ENCODE assay signal across 8 mouse cellular contexts in the genomic region with DNA sequence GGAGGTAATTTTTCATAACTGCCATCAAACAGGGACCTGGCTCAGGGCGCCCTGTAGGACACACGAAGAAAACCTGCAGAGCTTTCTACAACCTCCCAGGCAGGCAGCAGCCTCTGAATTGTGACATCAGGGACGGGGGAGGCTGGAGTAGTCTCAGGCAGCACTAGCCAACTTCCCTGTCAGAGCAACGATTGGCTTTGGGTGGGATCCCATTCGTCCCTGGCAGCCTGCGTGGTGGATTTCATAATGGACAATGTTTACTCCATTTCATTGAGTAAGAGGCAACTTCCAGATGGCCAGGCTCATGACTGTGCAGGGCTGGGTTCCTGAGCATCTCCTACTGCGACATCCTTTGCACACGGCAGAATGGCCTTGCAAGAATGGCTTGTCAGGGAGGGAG. TPM values are rescaled to one million over a fixed set of nuclear protein-coding genes. Genes with fewer than 3 reads are reported as not detected.
A peak's percentile ranks its signal among the peaks of the same experiment; 100 is the strongest.
DNase-seq lines count a peak whose midpoint lies in the region; ATAC-seq and TF ChIP-seq lines count a peak whose summit lies in the region.

No protein-coding gene starts in this region.

- H3K27me3 ChIP-seq in forebrain, postnatal 0 days (ENCODE audit: insufficient read depth, low read length) = no peaks in the 10 kb centered on the region
- H3K27me3 ChIP-seq in liver, embryonic 13.5 days = no peaks in the 10 kb centered on the region
- no peaks in the 10 kb centered on the region for H3K27me3 ChIP-seq in hindbrain, embryonic 12.5 days

- peaks cover 11% of the 10 kb centered on the region; the same call in 1 of the 2 replicates for H3K4me1 ChIP-seq in forebrain, postnatal 0 days (ENCODE audit: insufficient read depth)
- no peaks in the 10 kb centered on the region for H3K4me1 ChIP-seq in liver, embryonic 13.5 days (replicated peaks)
- H3K4me1 ChIP-seq in hindbrain, embryonic 12.5 days = no peaks in the 10 kb centered on the region

- no peak overlapping the region for H3K9ac ChIP-seq in forebrain, postnatal 0 days
- no peak overlapping the region for H3K9ac ChIP-seq in liver, embryonic 13.5 days
- H3K9ac ChIP-seq in hindbrain, embryonic 12.5 days = no peak overlapping the region

- no peaks in the 10 kb centered on the region for H3K9me3 ChIP-seq in forebrain, postnatal 0 days (ENCODE audit: low read length)
- H3K9me3 ChIP-seq in liver, embryonic 13.5 days (replicated peaks) = no peaks in the 10 kb centered on the region
- H3K9me3 ChIP-seq in hindbrain, embryonic 12.5 days (replicated peaks) = no peaks in the 10 kb centered on the region

- no peak for TF ChIP-seq CTCF in forebrain, postnatal 0 days (IDR thresholded peaks at IDR 0.05; ENCODE audit: low read depth)

- DNase-seq in 3134 (ENCODE audit: extremely low read depth, insufficient read length, low spot score) = peak; percentile 34
- DNase-seq in adipocyte (ENCODE audit: low spot score) = peak; percentile 97
- DNase-seq in forebrain, postnatal 0 days = peak; percentile 81
- peak; percentile 78 to 84 for DNase-seq in heart, postnatal 36 days
- DNase-seq in liver, embryonic 13.5 days = no peak
- peak; percentile 92 for DNase-seq in right cerebral cortex, adult 18-20 months
- DNase-seq in thymus, postnatal 14 days = no peak

- ATAC-seq in forebrain, postnatal 0 days = peak; percentile 78
- peak; percentile 62 for ATAC-seq in liver, embryonic 13.5 days (ENCODE audit: low read depth)
- ATAC-seq in hindbrain, embryonic 12.5 days (ENCODE audit: low FRiP score) = no peak

- H3K4me3 ChIP-seq in forebrain, postnatal 0 days (ENCODE audit: low read depth, low read length) = no peak overlapping the region
- H3K4me3 ChIP-seq in liver, embryonic 13.5 days (replicated peaks) = no peak overlapping the region
- H3K4me3 ChIP-seq in hindbrain, embryonic 12.5 days = no peak overlapping the region

- no peak overlapping the region for H3K27ac ChIP-seq in forebrain, postnatal 0 days (ENCODE audit: low read depth, low read length)
- H3K27ac ChIP-seq in liver, embryonic 13.5 days = no peak overlapping the region
- H3K27ac ChIP-seq in hindbrain, embryonic 12.5 days = no peak overlapping the region

- H3K36me3 ChIP-seq in forebrain, postnatal 0 days (ENCODE audit: insufficient read depth) = no peaks in the 10 kb centered on the region
- H3K36me3 ChIP-seq in liver, embryonic 13.5 days = no peaks in the 10 kb centered on the region
- no peaks in the 10 kb centered on the region for H3K36me3 ChIP-seq in hindbrain, embryonic 12.5 days

- 44% methylated on average over 8 of the region's 8 CpGs for WGBS in forebrain, postnatal 0 days
- 45% methylated on average over 8 of the region's 8 CpGs for WGBS in liver, embryonic 13.5 days (ENCODE audit: insufficient replicate concordance)
- 76% methylated on average over 8 of the region's 8 CpGs for WGBS in hindbrain, embryonic 12.5 days

- H3K4me2 ChIP-seq in forebrain, postnatal 0 days (ENCODE audit: low read depth) = no peak overlapping the region
- no peak overlapping the region for H3K4me2 ChIP-seq in liver, embryonic 13.5 days
- no peak overlapping the region for H3K4me2 ChIP-seq in hindbrain, embryonic 12.5 days (replicated peaks)

- intact Hi-C loops in heart, postnatal 36 days (cut with DNase I) = no loop called here

RNA-seq across cellular contexts. Expression of a gene that starts 21.6 kb away (rescaled TPM):
- 1.8 TPM in 2 replicates for total RNA-seq in forebrain, postnatal 0 days (2014; rRNA removed)
- 2.0 and 2.1 TPM in 2 replicates for polyA plus RNA-seq in forebrain, postnatal 0 days (2015; fragmentation: Nextera tagmentation; extraction: Ambion mirVana)
- total RNA-seq in heart, postnatal 36 days (2021) = 10 to 100 TPM in 1 of 2 experiments, 1 to 10 TPM in 1; 8.6 to 13.2 TPM
- 2.0 and 2.1 TPM in 2 replicates for polyA plus RNA-seq in liver, embryonic 13.5 days (2015; fragmentation: Nextera tagmentation; extraction: Ambion mirVana)
- polyA plus RNA-seq in hindbrain, embryonic 12.5 days (2016; fragmentation: Nextera tagmentation; extraction: Ambion mirVana) = 0.17 and 0.21 TPM in 2 replicates

RNA-seq across cellular contexts. Expression of a gene that starts 30.8 kb away (rescaled TPM):
- total RNA-seq in forebrain, postnatal 0 days (2014; rRNA removed) = 5.7 and 11.0 TPM in 2 replicates
- 4.7 and 5.0 TPM in 2 replicates for polyA plus RNA-seq in forebrain, postnatal 0 days (2015; fragmentation: Nextera tagmentation; extraction: Ambion mirVana)
- total RNA-seq in heart, postnatal 36 days (2021) = 10 to 100 TPM; 53.6 to 57.8 TPM
- 40.3 and 43.2 TPM in 2 replicates for polyA plus RNA-seq in liver, embryonic 13.5 days (2015; fragmentation: Nextera tagmentation; extraction: Ambion mirVana)
- polyA plus RNA-seq in hindbrain, embryonic 12.5 days (2016; fragmentation: Nextera tagmentation; extraction: Ambion mirVana) = 6.4 and 7.1 TPM in 2 replicates

RNA-seq across cellular contexts. Expression of a gene that starts 34.7 kb away (rescaled TPM):
- 1.5 and 3.6 TPM in 2 replicates for total RNA-seq in forebrain, postnatal 0 days (2014; rRNA removed)
- 0.98 and 1.1 TPM in 2 replicates for polyA plus RNA-seq in forebrain, postnatal 0 days (2015; fragmentation: Nextera tagmentation; extraction: Ambion mirVana)
- total RNA-seq in heart, postnatal 36 days (2021) = 10 to 100 TPM; 10.2 to 13.0 TPM
- 0.21 and 0.25 TPM in 2 replicates for polyA plus RNA-seq in liver, embryonic 13.5 days (2015; fragmentation: Nextera tagmentation; extraction: Ambion mirVana)
- polyA plus RNA-seq in hindbrain, embryonic 12.5 days (2016; fragmentation: Nextera tagmentation; extraction: Ambion mirVana) = 0.36 and 0.52 TPM in 2 replicates

RNA-seq across cellular contexts. Expression of a gene that starts 40.7 kb away (rescaled TPM):
- 0.69 and 1.8 TPM in 2 replicates for total RNA-seq in forebrain, postnatal 0 days (2014; rRNA removed)
- 1.6 and 2.1 TPM in 2 replicates for polyA plus RNA-seq in forebrain, postnatal 0 days (2015; fragmentation: Nextera tagmentation; extraction: Ambion mirVana)
- total RNA-seq in heart, postnatal 36 days (2021) = 1 to 10 TPM; 1.2 to 1.9 TPM
- 7.1 and 7.3 TPM in 2 replicates for polyA plus RNA-seq in liver, embryonic 13.5 days (2015; fragmentation: Nextera tagmentation; extraction: Ambion mirVana)
- polyA plus RNA-seq in hindbrain, embryonic 12.5 days (2016; fragmentation: Nextera tagmentation; extraction: Ambion mirVana) = 2.6 and 3.6 TPM in 2 replicates

Comparison
In these comparisons a context has a peak if more than half of its experiments do, and no peak if none do; other contexts are left out.
1. DNase-seq: peak in 3134 (single experiment), adipocyte (single experiment), forebrain, postnatal 0 days (single experiment), heart, postnatal 36 days (2 of 2) and right cerebral cortex, adult 18-20 months (single experiment); none in liver, embryonic 13.5 days (single experiment) and thymus, postnatal 14 days (single experiment).